Mouse (Mus musculus) midbrain, embryonic 11.5 days (tissue): ENCODE data around the gene Srxn1. TPM values are rescaled to one million over a fixed set of nuclear protein-coding genes. Genes with fewer than 3 reads are reported as not detected.
A peak's percentile ranks its signal among the peaks of the same experiment; 100 is the strongest.

Experiments used
- ATAC-seq: fragments of 200-750 bp; cut with Nextera tagmentation; 2 replicates; pipeline ENCODE4 v1.8.0; 2017; ENCODE audit warnings: moderate TSS enrichment, moderate library complexity; ENCODE audit not compliant: low FRiP score
- DNase-seq: peaks from one replicate; pipeline ENCODE4 v3.0.0; 2015; ENCODE audit warnings: low spot score; ENCODE audit errors: missing footprints
- H3K27ac ChIP-seq: fragments of 300-500 bp; sonication (generic); 2 replicates; pipeline ENCODE4 v1.5.1; 2014; ENCODE audit warnings: low read depth, low read length
- H3K27me3 ChIP-seq: fragments of 300-500 bp; sonication (generic); 2 replicates; pipeline ENCODE4 v1.6.1; 2014; ENCODE audit warnings: mild to moderate bottlenecking, low read length, moderate library complexity, mixed read lengths; ENCODE audit not compliant: control insufficient read depth, insufficient read depth
- H3K36me3 ChIP-seq: fragments of 300-500 bp; sonication (generic); 2 replicates; pipeline ENCODE4 v1.6.1; 2014; ENCODE audit warnings: mild to moderate bottlenecking, low read length, moderate library complexity, mixed read lengths; ENCODE audit not compliant: control insufficient read depth, insufficient read depth
- H3K4me1 ChIP-seq: fragments of 300-500 bp; sonication (generic); 2 replicates; pipeline ENCODE4 v1.6.1; 2014; ENCODE audit warnings: low read length; ENCODE audit not compliant: control insufficient read depth, insufficient read depth
- H3K4me2 ChIP-seq: fragments of 300-500 bp; sonication (generic); 2 replicates; pipeline ENCODE4 v1.6.1; 2014; ENCODE audit warnings: mild to moderate bottlenecking, moderate library complexity
- H3K4me3 ChIP-seq: fragments of 300-500 bp; sonication (generic); 2 replicates; pipeline ENCODE4 v1.5.1; 2014; ENCODE audit warnings: low read depth, low read length
- H3K9ac ChIP-seq: fragments of 300-500 bp; sonication (generic); 2 replicates; pipeline ENCODE4 v1.6.1; 2014; ENCODE audit warnings: low read length
- H3K9me3 ChIP-seq: fragments of 300-500 bp; sonication (generic); 2 replicates; pipeline ENCODE4 v1.6.1; 2016; ENCODE audit warnings: low read length; ENCODE audit not compliant: control insufficient read depth
- WGBS: fragments of 180-500 bp; shearing (Covaris S2); extraction: QIAGEN DNeasy Blood & Tissue Kit; methylation state at CpG from one replicate; pipeline ENCODE4 v1.1.7; 2014; 5-methylcytosine and 5-hydroxymethylcytosine counted together
- polyA plus RNA-seq: library from polyadenylated mRNA; unstranded; fragments of >200 nt; fragmentation: Nextera tagmentation; extraction: Ambion mirVana; gene quantifications from 2 replicates; pipeline ENCODE4 v1.2.1, GENCODE M21; 2014

Gene Srxn1
- polyA plus RNA-seq, 1 experiment from 2014 or later = 14.6 TPM

DNA sequence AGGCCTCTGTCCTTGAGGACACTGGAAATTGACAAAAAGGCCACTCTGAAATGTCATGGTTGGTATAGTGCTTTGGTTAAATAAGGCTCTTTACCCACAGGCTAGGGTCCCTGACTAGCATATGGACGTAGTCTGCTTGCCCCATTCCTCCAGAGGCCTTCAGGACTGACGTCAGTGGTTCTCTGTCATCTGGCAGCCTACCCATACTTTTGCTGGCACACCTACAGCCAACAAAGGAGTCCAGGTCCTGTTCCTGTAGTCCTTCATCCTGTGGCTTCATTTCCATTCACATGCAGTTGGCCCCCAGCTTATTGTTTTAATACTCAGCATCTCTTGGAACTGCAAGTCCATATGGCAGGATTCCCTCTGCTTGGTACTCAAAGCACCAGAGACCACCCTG is 8.4 kb upstream of the Srxn1 start:
- Histone ChIP-seq H3K4me2 (no peak overlapping the region), H3K9me3 (no peaks in the 10 kb centered on the region), H3K4me1 (peaks cover 21% of the 10 kb centered on the region), H3K9ac (no peak overlapping the region), H3K4me3 (no peak overlapping the region), H3K36me3 (no peaks in the 10 kb centered on the region), H3K27ac (no peak overlapping the region), H3K27me3 (peaks cover 36% of the 10 kb centered on the region)
- WGBS = 80% methylated on average over 2 of the region's 2 CpGs
- ATAC-seq = no peak
- no peak for DNase-seq

DNA sequence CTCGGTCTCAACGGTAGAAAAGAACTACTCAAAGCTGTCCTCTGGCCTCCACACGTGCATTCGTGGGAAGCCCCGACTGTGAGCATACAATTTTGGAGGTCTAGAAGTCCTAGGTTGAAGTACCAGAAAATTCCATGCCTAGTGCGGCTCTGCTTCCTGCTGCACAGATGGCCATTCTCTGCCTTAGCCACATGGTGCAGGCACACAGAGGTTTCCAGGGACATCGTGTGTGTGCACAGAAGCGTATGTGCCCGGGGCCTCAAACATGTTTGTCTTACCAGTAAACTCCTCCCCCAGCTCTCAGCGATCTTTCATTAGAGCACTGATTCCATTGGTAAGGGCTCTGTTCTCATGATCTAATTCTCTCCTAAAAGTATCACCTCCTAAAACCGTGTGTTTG is 7.4 kb upstream of the Srxn1 start:
- no peaks in the 10 kb centered on the region for H3K9me3 ChIP-seq
- ATAC-seq = no peak
- 77% methylated on average over 11 of the region's 11 CpGs for WGBS

DNA sequence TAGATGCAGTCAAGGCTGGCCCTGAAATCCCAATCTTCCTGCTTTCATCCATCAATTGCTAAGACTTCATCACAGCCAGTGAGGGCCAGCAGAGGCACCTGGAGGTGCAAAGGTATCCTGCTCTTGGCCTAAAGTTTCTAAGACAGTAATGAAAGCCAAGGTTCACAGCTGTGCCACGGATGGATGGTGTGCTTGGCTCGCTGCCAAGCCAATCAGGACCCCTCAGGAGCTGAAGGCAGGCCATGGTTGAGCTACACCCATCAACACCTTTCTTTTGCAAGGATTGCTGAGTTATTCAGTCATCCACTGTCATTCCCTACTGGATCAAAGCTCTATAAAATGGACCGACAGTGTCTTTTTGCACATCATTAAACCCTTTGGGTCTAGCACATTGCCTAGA is 5.8 kb upstream of the Srxn1 start:
- ATAC-seq (no peak), DNase-seq (no peak)
- 73% methylated on average over 3 of the region's 3 CpGs for WGBS
- Histone ChIP-seq H3K27ac (no peak overlapping the region), H3K27me3 (peaks cover 12% of the 10 kb centered on the region), H3K9me3 (no peaks in the 10 kb centered on the region), H3K4me1 (peaks cover 9% of the 10 kb centered on the region), H3K4me2 (no peak overlapping the region), H3K36me3 (no peaks in the 10 kb centered on the region), H3K9ac (no peak overlapping the region), H3K4me3 (no peak overlapping the region)

More for the DNA sequence above, 7.4 kb upstream of the Srxn1 start:
- H3K4me2 ChIP-seq = no peak overlapping the region
- DNase-seq = no peak
- H3K4me1 ChIP-seq = peaks cover 17% of the 10 kb centered on the region
- H3K36me3 ChIP-seq = no peaks in the 10 kb centered on the region
- no peak overlapping the region for H3K27ac ChIP-seq
- H3K4me3 ChIP-seq = no peak overlapping the region
- H3K27me3 ChIP-seq = peaks cover 28% of the 10 kb centered on the region
- no peak overlapping the region for H3K9ac ChIP-seq

DNA sequence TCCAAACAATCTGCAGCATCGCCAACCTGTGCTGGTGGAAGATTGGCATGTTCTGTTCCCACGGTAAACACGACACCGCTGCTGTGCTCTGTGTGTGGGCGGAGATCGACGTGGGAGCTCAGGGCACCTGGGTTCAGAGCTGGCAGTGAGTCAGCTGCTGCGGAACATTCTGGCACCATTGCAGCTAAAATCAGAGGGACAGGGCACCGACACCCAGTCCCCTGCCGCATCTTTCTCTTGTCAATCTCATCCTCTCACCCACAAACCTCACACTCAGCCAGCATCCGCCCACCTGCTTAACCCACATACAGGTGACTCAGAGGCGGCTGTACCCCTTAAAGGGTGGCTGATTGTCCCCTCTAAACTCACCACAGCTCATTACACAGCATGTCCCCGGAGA is 3.6 kb upstream of the Srxn1 start:
- ATAC-seq (no peak), DNase-seq (no peak)
- 83% methylated on average over 13 of the region's 13 CpGs for WGBS
- H3K27ac ChIP-seq = no peak overlapping the region
- no peaks in the 10 kb centered on the region for H3K27me3 ChIP-seq
- H3K9ac ChIP-seq = no peak overlapping the region
- no peaks in the 10 kb centered on the region for H3K9me3 ChIP-seq
- peaks cover 6% of the 10 kb centered on the region; the same call in 1 of the 2 replicates for H3K4me1 ChIP-seq
- H3K36me3 ChIP-seq = no peaks in the 10 kb centered on the region
- no peak overlapping the region for H3K4me2 ChIP-seq
- H3K4me3 ChIP-seq = no peak overlapping the region

DNA sequence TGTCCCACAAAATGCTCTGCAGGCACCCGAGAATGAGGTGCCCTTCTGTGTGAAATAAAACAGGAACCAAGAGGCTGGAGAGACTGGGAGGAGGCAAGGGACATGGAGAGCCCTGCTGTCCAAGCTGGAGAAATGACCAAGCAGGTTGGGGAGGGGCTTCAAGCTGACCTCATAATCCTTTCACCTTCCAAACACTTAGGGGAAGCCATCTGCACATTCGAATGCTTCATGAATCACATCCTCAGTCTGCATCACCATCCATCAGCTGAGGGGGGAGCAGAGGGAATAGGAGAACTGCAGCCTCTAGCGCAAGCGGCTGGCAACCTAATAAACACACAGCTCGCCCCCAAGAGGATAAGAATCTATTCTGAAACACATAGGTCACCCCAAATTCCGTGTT is 2.9 kb upstream of the Srxn1 start:
- Histone ChIP-seq H3K27me3 (no peaks in the 10 kb centered on the region), H3K9ac (no peak overlapping the region)

DNA sequence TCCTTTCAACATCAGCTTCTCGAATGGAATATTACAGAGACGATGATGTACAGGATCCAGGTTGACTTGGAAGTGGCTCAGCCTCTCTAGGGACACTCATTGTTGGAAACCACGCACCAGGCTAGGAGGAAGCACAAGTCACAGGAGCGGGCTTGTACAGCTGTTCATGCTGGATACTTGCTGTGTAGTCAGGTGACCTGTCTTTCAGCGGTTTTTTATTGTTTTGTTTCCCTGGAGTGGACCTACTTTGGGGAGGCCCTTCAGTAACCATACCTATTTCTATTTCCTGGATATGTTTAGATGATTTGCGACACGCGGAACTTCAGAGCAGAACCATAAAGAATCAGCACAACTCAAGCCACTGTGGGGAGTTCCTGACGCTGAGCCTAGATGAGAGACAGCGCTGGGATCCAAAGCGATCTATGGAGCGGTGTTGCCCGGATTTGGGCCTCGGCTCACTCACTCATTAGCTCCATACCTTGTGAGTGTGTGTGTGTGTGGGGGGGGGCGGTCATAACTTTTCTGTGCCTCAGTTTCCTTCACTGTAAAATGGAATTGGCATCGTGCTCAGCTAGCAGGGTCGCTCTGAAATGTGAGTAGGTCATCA is 502 bp upstream of the Srxn1 start:
- peak overlapping the region; percentile 59 for H3K4me3 ChIP-seq
- H3K9me3 ChIP-seq = no peaks in the 10 kb centered on the region
- no peaks in the 10 kb centered on the region; the same call in 1 of the 2 replicates for H3K36me3 ChIP-seq
- H3K4me2 ChIP-seq = peak overlapping the region; percentile 80
- no peak for DNase-seq
- no peak overlapping the region for H3K27ac ChIP-seq
- peak; percentile 7 for ATAC-seq
- 25% methylated on average over 17 of the region's 17 CpGs for WGBS
- peak overlapping the region; percentile 84 for H3K9ac ChIP-seq
- H3K27me3 ChIP-seq = no peaks in the 10 kb centered on the region
- peaks cover 6% of the 10 kb centered on the region; the same call in 1 of the 2 replicates for H3K4me1 ChIP-seq

More for the DNA sequence above, 2.9 kb upstream of the Srxn1 start:
- Histone ChIP-seq H3K36me3 (no peaks in the 10 kb centered on the region; the same call in 1 of the 2 replicates), H3K9me3 (no peaks in the 10 kb centered on the region), H3K27ac (no peak overlapping the region), H3K4me3 (no peak overlapping the region), H3K4me1 (peaks cover 6% of the 10 kb centered on the region; the same call in 1 of the 2 replicates), H3K4me2 (no peak overlapping the region)
- ATAC-seq = no peak
- 71% methylated on average over 6 of the region's 6 CpGs for WGBS
- no peak for DNase-seq

DNA sequence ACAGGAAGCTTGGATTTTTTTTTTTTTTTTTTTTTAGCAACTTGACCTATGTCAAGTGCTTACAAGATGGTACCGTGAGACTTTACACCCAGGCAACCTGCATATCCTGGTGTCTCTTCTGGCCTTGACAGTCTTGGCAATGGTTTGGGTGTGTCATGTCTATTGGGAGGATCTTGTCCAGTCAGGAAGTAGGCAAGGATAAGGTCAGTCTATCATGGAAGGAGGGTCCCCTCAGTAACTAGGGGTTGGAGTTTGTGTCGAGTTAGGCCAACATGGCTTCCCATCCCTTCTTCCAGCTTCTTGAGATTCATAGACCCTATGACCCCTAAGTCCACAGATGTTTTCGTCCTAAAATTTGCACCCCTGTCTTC is 894 bp downstream of the Srxn1 start:
- peak overlapping the region; percentile 80 for H3K4me2 ChIP-seq
- peak overlapping the region; percentile 84; the same call in 1 of the 2 replicates for H3K9ac ChIP-seq
- H3K4me1 ChIP-seq = peaks cover 6% of the 10 kb centered on the region; the same call in 1 of the 2 replicates
- no peaks in the 10 kb centered on the region for H3K9me3 ChIP-seq
- peak overlapping the region; percentile 59 for H3K4me3 ChIP-seq
- H3K27me3 ChIP-seq = no peaks in the 10 kb centered on the region
- no peaks in the 10 kb centered on the region; the same call in 1 of the 2 replicates for H3K36me3 ChIP-seq
- DNase-seq = no peak
- WGBS = 91% methylated on average over 3 of the region's 3 CpGs
- ATAC-seq = no peak
- no peak overlapping the region for H3K27ac ChIP-seq

DNA sequence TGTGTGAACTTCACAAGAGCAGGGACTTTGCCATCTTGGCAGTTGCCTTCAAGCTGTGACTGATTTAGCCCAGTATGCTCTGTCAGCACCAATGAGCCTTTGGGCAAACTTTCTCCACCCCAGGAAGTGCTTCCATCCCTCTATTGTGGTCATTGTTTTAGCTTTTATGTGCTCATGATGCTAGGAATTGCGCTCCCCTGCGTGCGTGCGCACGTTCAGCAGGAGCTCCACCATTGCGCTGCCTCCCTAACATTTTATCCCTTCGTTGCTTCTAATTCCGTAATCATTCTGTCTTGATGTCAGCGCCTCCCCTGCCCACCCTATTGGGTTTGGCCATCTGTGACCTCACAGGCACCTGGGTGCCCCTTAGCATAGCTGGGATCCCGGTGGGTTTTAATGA is 1.3 kb downstream of the Srxn1 start:
- ATAC-seq (no peak), DNase-seq (no peak)
- Histone ChIP-seq H3K4me3 (no peak overlapping the region), H3K27me3 (no peaks in the 10 kb centered on the region), H3K36me3 (no peaks in the 10 kb centered on the region; the same call in 1 of the 2 replicates), H3K27ac (no peak overlapping the region), H3K9ac (no peak overlapping the region), H3K4me2 (peak overlapping the region; percentile 80), H3K9me3 (no peaks in the 10 kb centered on the region), H3K4me1 (peaks cover 6% of the 10 kb centered on the region; the same call in 1 of the 2 replicates)
- WGBS = 94% methylated on average over 10 of the region's 10 CpGs

DNA sequence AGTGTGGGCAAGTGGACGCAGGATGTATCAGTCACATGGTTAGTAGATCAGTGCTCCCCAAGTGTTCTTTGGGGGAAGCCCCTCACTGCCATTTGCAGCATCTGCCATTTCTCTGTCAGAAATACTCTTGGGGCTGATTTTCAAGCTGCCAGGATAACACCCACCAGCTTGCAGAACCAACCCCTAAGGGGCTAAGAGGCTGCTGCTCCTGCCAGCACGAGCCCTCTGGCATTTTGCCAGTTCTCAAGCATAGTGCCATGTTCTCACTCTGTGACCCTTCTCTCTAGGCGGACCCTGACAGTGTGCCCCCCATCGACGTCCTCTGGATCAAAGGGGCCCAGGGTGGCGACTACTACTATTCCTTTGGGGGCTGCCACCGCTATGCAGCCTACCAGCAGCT is 3.4 kb downstream of the Srxn1 start:
- no peaks in the 10 kb centered on the region for H3K27me3 ChIP-seq
- no peaks in the 10 kb centered on the region; the same call in 1 of the 2 replicates for H3K36me3 ChIP-seq
- no peaks in the 10 kb centered on the region for H3K9me3 ChIP-seq
- no peak for DNase-seq
- H3K9ac ChIP-seq = no peak overlapping the region
- no peak overlapping the region for H3K4me2 ChIP-seq
- no peak overlapping the region for H3K4me3 ChIP-seq
- no peak overlapping the region for H3K27ac ChIP-seq
- H3K4me1 ChIP-seq = peaks cover 6% of the 10 kb centered on the region; the same call in 1 of the 2 replicates
- WGBS = 86% methylated on average over 7 of the region's 7 CpGs
- no peak for ATAC-seq
